Mouse (Mus musculus) cerebellum, adult 11 months (tissue): ENCODE data around the gene Lrrc34.

Experiments
- DNase-seq: peaks from one replicate; pipeline ENCODE4 v3.0.0; 2022

Gene Lrrc34

DNA sequence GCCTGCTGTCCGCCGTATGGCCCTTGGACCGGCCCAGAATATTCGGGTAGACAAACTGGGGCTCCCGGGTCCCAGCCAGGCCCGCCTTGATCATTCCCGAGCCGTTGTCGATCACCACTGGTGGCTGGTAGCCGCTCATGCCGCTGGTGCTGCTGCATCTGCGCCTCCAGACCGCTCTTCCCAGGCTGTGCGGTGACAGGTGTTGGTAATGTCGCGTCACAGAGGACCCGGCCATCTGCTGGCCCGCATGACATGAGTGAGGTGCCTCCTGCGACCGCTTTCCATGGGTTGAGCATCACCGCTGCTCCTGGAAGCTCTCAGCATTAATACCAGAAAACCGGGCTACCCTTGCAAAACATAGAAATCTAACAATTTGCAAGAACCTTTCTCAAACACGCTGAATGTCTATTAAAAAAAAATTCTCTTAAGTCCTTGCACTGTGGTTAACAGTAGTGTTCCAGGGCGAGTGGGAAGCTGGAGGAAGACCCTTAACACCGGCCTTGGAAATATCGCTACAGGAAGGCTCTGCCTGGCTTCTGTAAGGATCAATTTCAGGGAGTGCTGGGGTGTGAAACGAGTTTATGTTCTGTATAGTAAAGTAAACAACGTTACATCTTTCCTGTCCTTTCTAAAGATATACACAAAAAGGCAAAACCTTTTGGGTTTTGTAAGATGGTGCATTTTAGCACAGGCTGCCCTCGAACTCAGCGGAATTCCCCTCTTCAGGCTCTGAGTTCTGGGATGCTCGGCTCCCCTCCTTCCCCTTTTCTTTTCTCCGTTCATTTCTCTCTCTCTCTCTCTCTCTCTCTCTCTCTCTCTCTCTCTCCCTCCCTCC lies 47.7 kb downstream of the Lrrc34 start, which contains the start of gene Actrt3:
Actrt3 (minus strand) TSS at position 229 of the 835 bp plus-strand sequence.
- peak; percentile 74 for DNase-seq

DNA sequence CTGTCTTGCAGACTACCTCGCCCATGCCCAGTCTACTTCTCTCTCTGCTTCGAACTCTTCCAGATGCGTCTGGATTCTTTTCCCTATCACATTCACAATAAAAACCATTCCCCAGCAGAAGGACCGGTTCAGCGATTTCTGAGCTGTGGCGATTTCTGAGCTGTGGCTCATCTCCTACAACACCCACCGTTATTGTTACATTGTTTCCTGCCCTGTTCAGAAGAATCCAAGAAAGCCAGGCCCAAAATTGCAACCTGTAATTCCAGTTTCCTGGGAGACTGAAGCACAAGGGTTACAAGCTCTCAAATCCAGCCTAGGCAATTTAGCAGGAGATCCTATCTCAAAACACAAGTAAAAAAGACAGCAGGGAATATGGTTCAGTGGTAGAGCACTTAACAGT lies 50.4 kb downstream of the Lrrc34 start:
- no peak for DNase-seq

DNA sequence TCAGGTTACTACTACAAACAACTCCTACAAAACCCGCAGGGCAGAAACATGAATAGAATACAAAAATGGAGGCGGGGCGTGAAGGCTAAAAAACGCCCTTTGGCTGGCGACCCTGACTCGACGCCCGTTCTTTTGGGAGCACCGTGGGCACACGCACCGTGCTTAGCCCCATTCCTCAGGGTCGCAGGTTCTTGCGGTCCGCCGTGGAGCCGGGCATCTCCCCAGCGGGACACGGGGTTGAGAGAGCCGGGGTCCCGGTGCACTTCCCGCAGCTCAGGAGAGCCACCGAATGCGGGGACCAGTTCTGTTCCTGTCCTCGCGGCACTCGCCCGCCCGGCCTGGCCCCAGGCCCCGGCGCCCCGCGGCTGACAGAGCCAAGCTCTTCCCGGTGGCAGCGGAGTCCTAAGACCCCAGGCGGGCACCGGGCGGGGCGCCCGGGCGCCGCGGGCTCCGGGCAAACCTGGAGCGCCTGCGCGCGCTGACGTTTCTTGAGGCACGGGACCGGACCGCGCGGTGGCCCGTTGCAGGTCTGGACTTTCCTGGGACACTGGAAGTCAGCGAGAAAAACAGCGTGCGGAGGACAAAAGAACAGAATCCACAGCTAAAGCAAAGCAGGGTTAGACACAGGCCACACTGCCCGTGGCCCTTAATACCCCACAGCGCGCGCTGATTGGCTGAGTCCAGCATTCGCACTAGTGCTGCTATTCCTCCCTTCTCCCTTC lies 52.4 kb downstream of the Lrrc34 start:
- peak; percentile 55 for DNase-seq

DNA sequence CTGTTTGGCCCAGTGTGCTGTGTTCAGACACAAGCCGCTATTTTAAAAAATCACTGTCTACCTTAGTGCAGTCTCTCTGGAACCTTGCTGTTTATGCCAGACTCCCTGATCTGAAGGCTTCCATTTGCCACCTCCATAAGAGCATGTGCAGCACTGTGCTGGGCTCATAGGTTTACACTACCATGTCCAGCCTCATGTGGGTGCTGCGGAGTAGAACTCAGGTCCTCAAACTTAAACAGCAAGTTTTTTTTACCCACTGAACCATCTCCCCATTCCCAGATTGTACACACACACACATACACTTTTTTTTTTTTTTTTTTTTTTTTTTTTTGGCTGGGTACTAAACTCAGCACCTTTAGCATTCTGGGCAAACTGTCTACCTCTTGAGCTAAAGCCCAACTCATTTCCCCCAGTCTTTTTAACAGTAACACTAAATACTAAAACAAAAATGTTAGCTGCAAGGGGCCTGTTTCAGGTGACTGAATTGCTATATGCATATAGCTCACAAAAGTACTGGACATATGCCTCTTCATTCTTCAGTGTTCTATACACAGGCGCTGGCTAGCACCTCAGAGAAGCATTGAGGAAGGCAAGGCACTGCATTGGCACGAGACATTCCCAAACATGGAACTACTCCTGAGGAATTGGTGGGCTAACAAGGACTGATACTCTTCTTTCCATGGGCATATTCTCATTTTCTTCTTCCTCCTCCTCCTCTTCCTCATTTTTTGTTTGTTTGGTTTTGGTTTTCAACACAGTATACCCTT lies 53.8 kb downstream of the Lrrc34 start:
- DNase-seq = no peak

DNA sequence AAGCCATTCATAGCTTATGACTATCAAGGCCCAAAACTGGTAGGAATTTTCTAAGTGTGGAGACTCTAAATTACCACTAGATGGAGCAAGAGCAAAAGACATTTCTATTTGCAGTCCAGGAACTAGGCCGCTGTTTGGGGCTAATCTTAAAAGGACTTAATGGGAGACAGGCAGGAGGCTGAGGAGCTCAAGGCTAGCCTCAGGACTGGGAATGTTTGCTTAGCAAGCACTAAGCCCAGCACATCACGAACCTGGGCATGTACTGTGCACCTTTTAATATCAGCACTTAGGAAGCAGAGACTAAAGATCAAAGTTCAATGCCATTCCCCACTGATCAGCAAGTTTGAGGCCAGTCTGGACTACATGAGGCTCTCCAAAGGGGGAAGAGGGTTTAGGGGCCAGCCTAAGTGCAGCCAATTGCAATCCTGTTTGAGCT lies 55.2 kb downstream of the Lrrc34 start:
- DNase-seq = no peak

DNA sequence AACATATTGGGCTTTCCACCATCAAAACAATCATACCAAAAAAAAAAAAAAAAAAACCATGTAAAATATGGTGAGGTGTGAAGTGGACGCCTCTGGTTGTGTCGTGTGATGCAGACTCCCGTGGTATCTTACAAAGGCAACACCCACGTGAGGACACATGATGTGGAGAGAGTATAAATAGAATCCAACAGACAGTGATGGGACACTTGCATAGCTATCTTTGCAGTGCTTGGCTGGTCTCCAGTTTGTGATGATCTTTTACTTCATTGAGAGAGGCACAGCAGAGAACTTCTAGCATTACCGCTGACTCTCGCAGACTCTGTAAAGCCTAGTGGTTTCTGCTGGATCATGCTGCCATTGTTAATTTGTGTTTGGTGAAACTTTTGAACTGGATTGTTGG lies 58.8 kb downstream of the Lrrc34 start:
- no peak for DNase-seq
